Mouse (Mus musculus): Measurements from ENCODE around the gene Rasip1. TPM values are rescaled to one million over a fixed set of nuclear protein-coding genes. Genes with fewer than 3 reads are reported as not detected.

The Rasip1 gene
- total RNA-seq (2023) = 0.47 TPM

DNA sequence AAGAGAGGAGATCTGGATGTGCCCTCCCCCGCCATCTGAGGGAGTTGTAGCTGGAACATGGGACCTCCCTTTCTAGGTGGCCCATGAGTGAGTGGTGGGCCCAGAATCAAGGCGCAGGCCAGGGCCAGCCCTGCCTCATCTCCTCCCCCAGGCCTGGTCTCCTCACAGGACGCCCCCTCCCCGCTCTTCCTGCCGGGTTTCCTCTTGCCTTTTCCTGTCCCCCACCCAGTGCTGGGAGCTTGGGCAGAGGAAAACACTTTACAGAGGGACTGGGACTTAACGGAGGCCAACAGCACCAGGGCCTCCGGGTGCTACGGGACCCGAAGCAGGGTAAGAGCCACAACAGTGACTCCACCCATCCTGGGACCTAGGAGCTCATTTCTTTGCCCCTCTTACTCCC, at the start of gene Rasip1:
Rasip1 (plus strand) TSS at position 228 of the 400 bp plus-strand sequence.

DNA sequence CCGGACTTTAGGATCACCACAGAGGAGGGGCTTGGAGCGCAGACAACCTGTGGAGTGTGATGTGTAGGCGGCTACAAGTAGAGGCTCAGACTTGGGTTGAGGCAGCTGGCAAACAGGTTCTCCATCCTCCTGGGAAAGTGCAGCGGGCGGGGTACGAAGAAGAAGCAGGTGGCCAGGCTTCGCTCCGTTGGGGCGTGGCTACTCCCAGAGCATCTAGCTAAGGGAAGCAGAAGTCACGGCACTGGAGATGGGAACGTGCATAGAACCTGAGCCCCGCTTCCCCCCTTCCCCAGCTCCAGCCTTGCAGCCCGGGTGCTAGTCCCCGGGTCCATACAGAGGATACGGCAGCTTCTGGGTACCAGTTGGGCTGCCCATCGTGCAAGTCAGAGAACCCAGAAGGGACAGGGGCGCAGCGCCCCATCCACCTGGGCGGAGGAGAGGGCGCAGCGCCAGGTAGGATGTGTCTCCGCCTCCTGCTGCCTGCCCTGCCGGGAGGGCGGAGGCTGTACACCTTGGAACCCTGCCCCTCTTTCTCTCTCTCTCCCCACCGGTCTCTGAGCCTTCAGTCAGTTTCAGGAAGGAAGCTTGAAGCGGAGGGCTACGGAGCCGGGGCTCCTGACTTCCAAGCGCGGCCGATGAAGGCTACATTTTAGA, 10.1 kb upstream of the Rasip1 start, which contains the start of gene Fut1:
Fut1 (plus strand) TSS at position 248 of the 654 bp plus-strand sequence.

DNA sequence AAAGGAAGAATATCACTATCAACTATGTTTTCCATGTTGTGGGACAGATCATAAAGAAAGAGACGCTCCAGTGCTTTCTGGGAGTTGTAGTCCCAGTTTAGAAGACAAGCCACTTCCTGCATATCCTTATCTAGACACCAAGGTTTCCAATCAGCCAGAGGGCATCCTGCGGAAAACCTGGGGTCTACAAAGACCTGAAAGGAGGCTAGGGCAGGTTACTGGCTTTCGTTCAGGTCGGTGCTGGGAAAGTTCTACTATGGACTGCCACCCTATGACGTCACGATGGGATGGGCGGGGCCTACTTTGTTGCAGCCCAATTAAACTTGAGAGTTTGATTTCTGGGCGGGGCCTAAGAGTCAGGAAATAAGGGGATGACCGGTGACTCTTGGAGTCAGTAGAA, 5.8 kb upstream of the Rasip1 start, which contains the start of gene Izumo1:
Izumo1 (plus strand) TSS at position 369 of the 400 bp plus-strand sequence.

DNA sequence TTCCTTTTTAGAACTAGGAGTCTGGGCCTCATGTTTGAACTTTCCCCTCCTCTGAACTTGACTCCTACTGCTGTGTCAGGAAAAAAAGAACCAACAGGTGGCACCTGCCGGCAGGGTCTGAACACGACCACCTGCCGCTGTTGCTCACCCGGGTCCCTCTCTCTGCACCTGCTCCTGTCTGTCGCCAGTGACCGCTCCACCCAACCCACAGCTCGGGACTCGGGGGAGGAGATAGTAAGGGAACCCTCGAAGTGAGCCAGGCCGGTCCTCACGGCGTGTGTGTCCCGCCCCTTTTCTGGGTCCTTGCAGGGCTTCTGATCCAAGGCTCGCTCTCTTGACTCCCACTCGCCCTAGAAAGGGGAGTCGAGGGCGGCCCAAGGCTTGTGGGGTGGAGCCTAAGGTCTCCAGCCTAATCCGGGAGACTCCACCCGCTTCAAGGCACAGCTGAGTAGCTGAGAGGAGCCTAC, 12.3 kb downstream of the Rasip1 start, which contains the start of gene Mamstr:
Mamstr (plus strand) TSS at position 417 of the 467 bp plus-strand sequence.

DNA sequence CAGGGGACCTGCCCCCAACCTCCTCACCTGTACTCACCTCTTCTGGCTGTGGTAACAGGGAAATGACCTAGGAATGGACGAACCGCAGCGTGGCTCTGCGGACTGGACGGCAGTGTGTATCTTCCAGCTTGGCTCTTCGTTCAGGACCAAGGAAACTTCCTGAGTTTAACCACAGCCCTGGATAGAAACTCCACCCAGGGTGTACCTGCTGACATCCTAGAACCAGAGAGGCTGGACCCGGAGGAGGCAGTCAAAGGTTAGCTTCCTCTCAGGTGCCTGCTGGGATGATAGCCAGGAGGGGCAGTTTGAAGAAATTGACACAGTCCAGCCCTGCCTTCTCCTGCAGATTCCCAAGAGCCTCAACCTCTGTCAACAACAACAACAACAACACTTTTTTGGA, 38.9 kb downstream of the Rasip1 start, which contains the start of gene Fut2:
Fut2 (minus strand) TSS at position 234 of the 400 bp plus-strand sequence.

DNA sequence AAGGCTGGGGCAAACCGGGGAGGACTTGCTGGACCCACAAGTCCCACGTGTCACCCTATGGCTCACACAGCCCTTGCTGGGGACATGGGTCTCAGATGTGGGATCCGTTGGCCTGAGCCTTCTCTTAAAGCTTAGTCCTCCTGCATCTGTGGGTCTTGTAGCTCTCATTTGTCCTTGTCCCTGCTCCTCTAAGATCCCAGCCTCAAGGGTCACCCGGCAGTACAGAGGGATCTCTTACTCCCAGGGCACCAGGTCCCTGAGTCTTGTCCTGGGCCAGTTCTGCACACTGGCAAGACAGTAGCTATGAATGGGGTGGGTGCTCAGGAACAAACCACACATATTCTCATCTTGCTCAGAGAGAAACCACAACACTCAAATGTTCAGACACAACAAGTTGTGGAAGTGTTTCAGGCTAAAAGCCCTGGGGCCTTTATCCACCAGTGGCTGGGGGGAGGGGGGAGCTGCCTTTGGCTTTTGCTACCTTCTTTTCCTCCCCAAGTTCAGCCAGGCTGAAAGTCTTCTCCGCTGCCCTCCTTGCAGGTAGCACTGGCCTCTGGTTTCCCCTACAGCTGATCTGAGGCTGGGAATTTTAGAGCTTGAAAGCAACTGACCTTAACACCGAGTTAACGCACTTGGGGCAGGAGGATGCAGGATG, 56.2 kb downstream of the Rasip1 start, which contains the start of gene Ntn5:
Ntn5 (plus strand) TSS at position 627 of the 655 bp plus-strand sequence.

Other genes with a start within 250 kb of the Rasip1 start
- gene Snrnp70, start 231.7 kb upstream of the Rasip1 start, total RNA-seq (2023) = 701 TPM
- gene Kcna7, start 221.8 kb upstream of the Rasip1 start, total RNA-seq (2023) = not detected
- not detected for gene Ntf5, start 213.8 kb upstream of the Rasip1 start, total RNA-seq (2023)
- gene Lhb, start 206.7 kb upstream of the Rasip1 start, total RNA-seq (2023) = not detected
- 5.9 TPM for gene Gys1, start 192.6 kb upstream of the Rasip1 start, total RNA-seq (2023)
- gene Ruvbl2, start 189.4 kb upstream of the Rasip1 start, total RNA-seq (2023) = 50.8 TPM
- 537 TPM for gene Ftl1, start 167.6 kb upstream of the Rasip1 start, total RNA-seq (2023)
- gene Bax, start 160.6 kb upstream of the Rasip1 start, total RNA-seq (2023) = 74.8 TPM
- gene Tulp2, start 145.6 kb upstream of the Rasip1 start, total RNA-seq (2023) = not detected
- not detected for gene Gm45808, start 140.7 kb upstream of the Rasip1 start, total RNA-seq (2023)
- gene Dhdh, start 138.7 kb upstream of the Rasip1 start, total RNA-seq (2023) = 1.2 TPM
- 80.1 TPM for gene Nucb1, start 117.1 kb upstream of the Rasip1 start, total RNA-seq (2023)
- gene Ppp1r15a, start 101.2 kb upstream of the Rasip1 start, total RNA-seq (2023) = 949 TPM
- gene Plekha4, start 101.2 kb upstream of the Rasip1 start, total RNA-seq (2023) = 3.9 TPM
- gene Hsd17b14, start 72.6 kb upstream of the Rasip1 start, total RNA-seq (2023) = 2.9 TPM
- 52.3 TPM for gene Bcat2, start 57.3 kb upstream of the Rasip1 start, total RNA-seq (2023)
- not detected for gene Fgf21, start 12.0 kb upstream of the Rasip1 start, total RNA-seq (2023)
- not detected for gene Fut1, start 10.2 kb upstream of the Rasip1 start, total RNA-seq (2023)
- gene Izumo1, start 5.7 kb upstream of the Rasip1 start, total RNA-seq (2023) = not detected
- gene Mamstr, start 12.5 kb downstream of the Rasip1 start, total RNA-seq (2023) = not detected
- not detected for gene Fut2, start 38.9 kb downstream of the Rasip1 start, total RNA-seq (2023)
- gene Ntn5, start 56.5 kb downstream of the Rasip1 start, total RNA-seq (2023) = 0.38 TPM
- gene Sec1, start 66.9 kb downstream of the Rasip1 start, total RNA-seq (2023) = not detected
- gene Car11, start 72.4 kb downstream of the Rasip1 start, total RNA-seq (2023) = 12.3 TPM
- 41.2 TPM for gene Dbp, start 77.6 kb downstream of the Rasip1 start, total RNA-seq (2023)
- 2,817 TPM for gene Rpl18, start 88.0 kb downstream of the Rasip1 start, total RNA-seq (2023)
- 31.0 TPM for gene Sphk2, start 90.5 kb downstream of the Rasip1 start, total RNA-seq (2023)
- gene Fam83e, start 93.7 kb downstream of the Rasip1 start, total RNA-seq (2023) = 2.5 TPM
- not detected for gene Spaca4, start 98.3 kb downstream of the Rasip1 start, total RNA-seq (2023)
- gene Lmtk3, start 156.2 kb downstream of the Rasip1 start, total RNA-seq (2023) = 0.89 TPM
- 1.9 TPM for gene Sult2b1, start 157.2 kb downstream of the Rasip1 start, total RNA-seq (2023)
- 127 TPM for gene Cyth2, start 187.1 kb downstream of the Rasip1 start, total RNA-seq (2023)
- gene Kcnj14, start 197.3 kb downstream of the Rasip1 start, total RNA-seq (2023) = 1.8 TPM
- gene Grwd1, start 203.5 kb downstream of the Rasip1 start, total RNA-seq (2023) = 31.7 TPM
- gene Kdelr1, start 245.3 kb downstream of the Rasip1 start, total RNA-seq (2023) = 60.7 TPM

Measured in CD4-positive naive resting alpha-beta T cell, adult 57 days (primary cell).